Mouse (Mus musculus) hindbrain, embryonic 15.5 days (tissue): ENCODE data around the gene Slc5a12. TPM values are rescaled to one million over a fixed set of nuclear protein-coding genes. Genes with fewer than 3 reads are reported as not detected.

ENCODE experiments used
- ATAC-seq: fragments of 200-750 bp; cut with Nextera tagmentation; 2 replicates; pipeline ENCODE4 v1.8.0; 2017; ENCODE audit warnings: low read depth, moderate number of reproducible peaks, moderate TSS enrichment; ENCODE audit not compliant: low FRiP score
- H3K27ac ChIP-seq: fragments of 300-500 bp; sonication (generic); replicated peaks from 2 replicates; pipeline ENCODE4 v1.5.1; 2015; ENCODE audit warnings: mild to moderate bottlenecking, inconsistent platforms
- H3K27me3 ChIP-seq: fragments of 300-500 bp; sonication (generic); 2 replicates; pipeline ENCODE4 v1.6.1; 2015; ENCODE audit warnings: control low read depth, inconsistent platforms
- H3K36me3 ChIP-seq: fragments of 300-500 bp; sonication (generic); 2 replicates; pipeline ENCODE4 v1.6.1; 2015; ENCODE audit warnings: control low read depth, inconsistent platforms
- H3K4me1 ChIP-seq: fragments of 300-500 bp; sonication (generic); replicated peaks from 2 replicates; pipeline ENCODE4 v1.6.1; 2015; ENCODE audit warnings: control low read depth, inconsistent platforms
- H3K4me2 ChIP-seq: fragments of 300-500 bp; sonication (generic); 2 replicates; pipeline ENCODE4 v1.6.1; 2015; ENCODE audit warnings: moderate library complexity, mild to moderate bottlenecking, inconsistent platforms
- H3K4me3 ChIP-seq: fragments of 300-500 bp; sonication (generic); 2 replicates; pipeline ENCODE4 v1.5.1; 2015; ENCODE audit warnings: mild to moderate bottlenecking, inconsistent platforms
- H3K9ac ChIP-seq: fragments of 300-500 bp; sonication (generic); 2 replicates; pipeline ENCODE4 v1.6.1; 2015; ENCODE audit warnings: inconsistent platforms
- H3K9me3 ChIP-seq: fragments of 300-500 bp; sonication (generic); 2 replicates; pipeline ENCODE4 v1.6.1; 2016; ENCODE audit warnings: control low read depth, inconsistent platforms
- WGBS: fragments of 180-500 bp; shearing (Covaris S2); methylation state at CpG from one replicate; pipeline ENCODE4 v1.1.7; 2015; 5-methylcytosine and 5-hydroxymethylcytosine counted together
- polyA plus RNA-seq: library from polyadenylated mRNA; unstranded; fragments of >200 nt; fragmentation: Nextera tagmentation; extraction: Ambion mirVana; gene quantifications from 2 replicates; pipeline ENCODE4 v1.2.1, GENCODE M21; 2015

The Slc5a12 gene
- not detected in 2 replicates for polyA plus RNA-seq

DNA sequence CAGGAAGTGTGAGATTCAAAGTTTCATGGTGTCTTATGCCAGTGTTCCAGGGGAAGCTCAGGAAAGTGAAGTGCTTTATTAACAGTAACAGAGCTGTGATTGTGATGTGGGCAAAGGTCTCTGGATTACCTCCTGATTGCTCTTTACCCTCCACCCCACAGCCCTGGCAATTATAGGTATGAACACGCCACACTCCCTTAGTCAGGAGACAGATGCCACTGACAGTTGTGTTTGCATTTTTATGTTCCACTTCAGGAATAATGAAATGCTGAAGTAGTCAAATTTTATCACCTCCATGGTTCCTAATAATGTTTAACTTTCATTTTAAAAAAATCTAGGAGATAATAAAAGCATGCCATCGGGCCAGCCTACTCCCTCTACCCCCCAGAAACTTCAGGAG, at the start of gene Slc5a12:
Gene Slc5a12 (plus strand): TSS at position 367 of the 400 bp plus-strand sequence.
- no peak for ATAC-seq
- no peak within 1 kb of the TSS for H3K9ac ChIP-seq
- H3K4me2 ChIP-seq = no peak within 1 kb of the TSS
- H3K27ac ChIP-seq = no peak within 1 kb of the TSS
- no peak within 1 kb of the TSS for H3K4me3 ChIP-seq
- H3K4me1 ChIP-seq = no peaks in the 10 kb centered on the region
- no peaks in the 10 kb centered on the region for H3K36me3 ChIP-seq
- 86% methylated on average over 2 of the region's 2 CpGs for WGBS
- H3K9me3 ChIP-seq = no peaks in the 10 kb centered on the region
- no peaks in the 10 kb centered on the region for H3K27me3 ChIP-seq

- 91% methylated on average over 1 of the region's 1 CpGs for WGBS
- Histone ChIP-seq H3K9ac (no peak overlapping the region), H3K4me1 (no peaks in the 10 kb centered on the region), H3K4me3 (no peak overlapping the region), H3K27ac (no peak overlapping the region), H3K4me2 (no peak overlapping the region), H3K36me3 (no peaks in the 10 kb centered on the region), H3K27me3 (no peaks in the 10 kb centered on the region), H3K9me3 (no peaks in the 10 kb centered on the region)
- ATAC-seq = no peak
These were observed 41.0 kb upstream of the Slc5a12 start for GRCm38 (mm10) chr2:110556098-110556497.

- no peak for ATAC-seq
- H3K9ac ChIP-seq = no peak overlapping the region
- H3K9me3 ChIP-seq = no peaks in the 10 kb centered on the region
- no peaks in the 10 kb centered on the region for H3K36me3 ChIP-seq
- WGBS = 71% methylated on average over 2 of the region's 2 CpGs
- H3K4me3 ChIP-seq = no peak overlapping the region
- H3K4me2 ChIP-seq = no peak overlapping the region
- H3K27ac ChIP-seq = no peak overlapping the region
- no peaks in the 10 kb centered on the region for H3K27me3 ChIP-seq
- H3K4me1 ChIP-seq = no peaks in the 10 kb centered on the region
These were observed 34.5 kb upstream of the Slc5a12 start for GRCm38 (mm10) chr2:110562621-110563020.

GRCm38 (mm10) chr2:110564673-110565627, 32.1 kb upstream of the Slc5a12 start:
- H3K4me2 ChIP-seq = no peak overlapping the region
- H3K9ac ChIP-seq = no peak overlapping the region
- H3K4me1 ChIP-seq = no peaks in the 10 kb centered on the region
- ATAC-seq = peak; percentile 79
- H3K36me3 ChIP-seq = no peaks in the 10 kb centered on the region
- H3K4me3 ChIP-seq = no peak overlapping the region
- no peaks in the 10 kb centered on the region for H3K9me3 ChIP-seq
- no peaks in the 10 kb centered on the region for H3K27me3 ChIP-seq
- 42% methylated on average over 5 of the region's 5 CpGs for WGBS
- H3K27ac ChIP-seq = no peak overlapping the region

DNA sequence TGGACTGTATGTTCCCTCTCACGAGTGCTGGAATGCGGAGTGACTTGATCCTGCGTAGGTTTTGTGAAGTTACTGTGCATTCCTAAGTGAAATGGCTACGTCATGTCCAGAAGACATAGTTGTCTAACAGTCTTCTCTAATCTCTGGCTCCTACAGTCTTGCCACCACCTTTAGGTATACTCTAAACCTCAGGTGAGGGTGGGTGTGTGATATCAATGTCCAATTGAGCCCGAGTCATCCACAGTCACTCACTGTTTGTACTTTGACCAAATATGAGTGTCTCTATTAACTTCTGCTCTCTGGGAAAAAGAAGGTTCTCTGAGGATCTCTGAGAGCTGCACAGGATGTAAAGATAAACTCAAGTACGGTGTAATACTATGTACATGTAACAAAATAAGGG, 10.4 kb upstream of the Slc5a12 start:
- H3K4me3 ChIP-seq = no peak overlapping the region
- no peaks in the 10 kb centered on the region for H3K27me3 ChIP-seq
- H3K4me2 ChIP-seq = no peak overlapping the region
- 91% methylated on average over 6 of the region's 6 CpGs for WGBS
- H3K36me3 ChIP-seq = no peaks in the 10 kb centered on the region
- no peak overlapping the region for H3K27ac ChIP-seq
- no peaks in the 10 kb centered on the region for H3K9me3 ChIP-seq
- H3K9ac ChIP-seq = no peak overlapping the region
- no peak for ATAC-seq
- no peaks in the 10 kb centered on the region for H3K4me1 ChIP-seq

DNA sequence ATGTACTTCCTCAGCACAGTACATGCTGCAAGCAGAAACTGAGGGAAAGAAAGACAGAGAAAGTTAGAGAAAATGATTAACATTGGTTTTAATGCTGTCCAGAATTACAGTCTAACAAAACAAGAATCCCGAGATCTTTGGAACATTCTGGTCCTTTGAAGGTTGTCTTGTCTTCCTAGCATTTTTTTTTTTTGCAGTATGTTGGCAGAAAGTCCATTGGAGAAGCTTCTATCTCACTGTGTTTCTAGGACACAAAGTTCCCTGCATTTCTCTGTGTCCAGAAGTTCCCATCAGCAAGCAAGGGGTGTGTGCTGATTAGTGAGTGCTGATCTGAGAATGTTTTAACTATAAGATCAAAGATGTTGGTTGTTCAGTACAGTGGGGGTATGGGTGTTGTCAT, 7.1 kb upstream of the Slc5a12 start:
- no peak overlapping the region for H3K9ac ChIP-seq
- 89% methylated on average over 1 of the region's 1 CpGs for WGBS
- H3K27me3 ChIP-seq = no peaks in the 10 kb centered on the region
- H3K27ac ChIP-seq = no peak overlapping the region
- H3K36me3 ChIP-seq = no peaks in the 10 kb centered on the region
- H3K4me1 ChIP-seq = no peaks in the 10 kb centered on the region
- no peak for ATAC-seq
- no peaks in the 10 kb centered on the region for H3K9me3 ChIP-seq
- no peak overlapping the region for H3K4me3 ChIP-seq
- no peak overlapping the region for H3K4me2 ChIP-seq

DNA sequence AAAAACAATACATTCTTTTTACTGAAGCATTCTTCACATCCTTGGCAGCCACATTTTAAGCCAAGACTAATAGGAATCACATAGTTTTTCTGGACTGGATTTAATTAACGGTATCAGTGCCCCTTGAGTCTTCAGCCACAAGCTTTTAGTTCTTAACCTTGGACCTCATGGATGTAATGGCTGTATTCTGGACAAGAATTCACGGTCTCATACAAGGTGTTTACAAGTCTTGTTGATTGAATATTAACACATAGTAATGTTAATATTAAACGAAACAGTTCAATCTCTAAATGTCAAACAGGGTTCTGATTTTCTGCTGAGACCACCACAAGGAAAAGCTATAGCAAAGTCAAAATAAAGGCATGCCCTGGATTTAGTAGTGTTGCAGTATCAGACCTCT, 4.8 kb upstream of the Slc5a12 start:
- Histone ChIP-seq H3K9me3 (no peaks in the 10 kb centered on the region), H3K4me1 (no peaks in the 10 kb centered on the region), H3K4me2 (no peak overlapping the region), H3K9ac (no peak overlapping the region), H3K36me3 (no peaks in the 10 kb centered on the region), H3K27ac (no peak overlapping the region), H3K4me3 (no peak overlapping the region), H3K27me3 (no peaks in the 10 kb centered on the region)
- WGBS = 86% methylated on average over 3 of the region's 3 CpGs
- ATAC-seq = no peak

- no peak for ATAC-seq
- 77% methylated on average over 1 of the region's 1 CpGs for WGBS
- no peak overlapping the region for H3K4me3 ChIP-seq
- no peaks in the 10 kb centered on the region for H3K36me3 ChIP-seq
- no peak overlapping the region for H3K9ac ChIP-seq
- no peak overlapping the region for H3K4me2 ChIP-seq
- no peaks in the 10 kb centered on the region for H3K4me1 ChIP-seq
- H3K27ac ChIP-seq = no peak overlapping the region
- H3K9me3 ChIP-seq = no peaks in the 10 kb centered on the region
- H3K27me3 ChIP-seq = no peaks in the 10 kb centered on the region
These were observed 47.3 kb downstream of the Slc5a12 start for GRCm38 (mm10) chr2:110644358-110644757.

GRCm38 (mm10) chr2:110644846-110645245, 47.7 kb downstream of the Slc5a12 start:
- H3K9ac ChIP-seq = no peak overlapping the region
- H3K27ac ChIP-seq = no peak overlapping the region
- no peak overlapping the region for H3K4me3 ChIP-seq
- H3K4me2 ChIP-seq = no peak overlapping the region
- H3K9me3 ChIP-seq = no peaks in the 10 kb centered on the region
- H3K27me3 ChIP-seq = no peaks in the 10 kb centered on the region
- no peaks in the 10 kb centered on the region for H3K36me3 ChIP-seq
- ATAC-seq = no peak
- no peaks in the 10 kb centered on the region for H3K4me1 ChIP-seq

GRCm38 (mm10) chr2:110663329-110663728, 66.2 kb downstream of the Slc5a12 start:
- Histone ChIP-seq H3K4me1 (no peaks in the 10 kb centered on the region), H3K36me3 (no peaks in the 10 kb centered on the region), H3K9ac (no peak overlapping the region), H3K27me3 (no peaks in the 10 kb centered on the region), H3K9me3 (no peaks in the 10 kb centered on the region), H3K27ac (no peak overlapping the region), H3K4me3 (no peak overlapping the region), H3K4me2 (no peak overlapping the region)
- 56% methylated on average over 4 of the region's 4 CpGs for WGBS
- ATAC-seq = no peak

- Histone ChIP-seq H3K27me3 (no peaks in the 10 kb centered on the region), H3K4me2 (no peak overlapping the region)
- ATAC-seq = no peak
These were observed 74.0 kb downstream of the Slc5a12 start for GRCm38 (mm10) chr2:110671071-110671624.

More at GRCm38 (mm10) chr2:110671071-110671624, 74.0 kb downstream of the Slc5a12 start:
- no peak overlapping the region for H3K4me3 ChIP-seq
- H3K9me3 ChIP-seq = no peaks in the 10 kb centered on the region
- no peaks in the 10 kb centered on the region for H3K36me3 ChIP-seq
- WGBS = 92% methylated on average over 2 of the region's 2 CpGs
- H3K9ac ChIP-seq = no peak overlapping the region
- no peak overlapping the region for H3K27ac ChIP-seq
- no peaks in the 10 kb centered on the region for H3K4me1 ChIP-seq
